Mouse (Mus musculus) MEL (cell line): ENCODE measurements around the gene Tnpo1.

ENCODE experiments used
- CTCF ChIP-seq, 3 experiments: IDR thresholded peaks in 2 of 3; conservative IDR thresholded peaks in 1 of 3; 2 replicates each; pipeline ENCODE4 v1.5.1; 2011 to 2012; ENCODE audit warnings: low read length in 3 of 3, low read depth in 2 of 3, mild to moderate bottlenecking in 2 of 3, improper control_type of control experiment in 1 of 3, inconsistent platforms in 1 of 3, mixed read lengths in 1 of 3, moderate library complexity in 1 of 3; ENCODE audit not compliant: control insufficient read depth in 1 of 3, insufficient read depth in 1 of 3, poor library complexity in 1 of 3, severe bottlenecking in 1 of 3
- E2F4 ChIP-seq: IDR thresholded peaks from 2 replicates; pipeline ENCODE4 v1.6.1; 2011; ENCODE audit warnings: low read depth, low read length, improper control_type of control experiment, borderline replicate concordance
- GABPA ChIP-seq: IDR thresholded peaks from 2 replicates; pipeline ENCODE4 v1.6.1; 2012; ENCODE audit warnings: low read depth, mild to moderate bottlenecking, inconsistent platforms, low read length, improper control_type of control experiment, moderate library complexity
- POLR2A ChIP-seq, 2 experiments: IDR thresholded peaks; 2 replicates each; pipeline ENCODE4 v1.6.1; 2011 to 2012; ENCODE audit warnings: low read length in 2 of 2, mild to moderate bottlenecking in 2 of 2, control low read depth in 1 of 2, improper control_type of control experiment in 1 of 2, low read depth in 1 of 2, moderate library complexity in 1 of 2; ENCODE audit not compliant: control insufficient read depth in 1 of 2, insufficient read depth in 1 of 2, poor library complexity in 1 of 2
- SIN3A ChIP-seq: IDR thresholded peaks from 2 replicates; pipeline ENCODE4 v1.6.1; 2012; ENCODE audit warnings: low read length, improper control_type of control experiment, inconsistent platforms
- TAL1 ChIP-seq: IDR thresholded peaks from 2 replicates; pipeline ENCODE4 v1.6.1; 2012; ENCODE audit warnings: mild to moderate bottlenecking, inconsistent platforms, low read length, moderate library complexity, mixed read lengths
- USF1 ChIP-seq: IDR thresholded peaks from 2 replicates; pipeline ENCODE4 v1.6.1; 2014; ENCODE audit warnings: low read depth, mild to moderate bottlenecking, inconsistent platforms, low read length, improper control_type of control experiment, moderate library complexity

DNA sequence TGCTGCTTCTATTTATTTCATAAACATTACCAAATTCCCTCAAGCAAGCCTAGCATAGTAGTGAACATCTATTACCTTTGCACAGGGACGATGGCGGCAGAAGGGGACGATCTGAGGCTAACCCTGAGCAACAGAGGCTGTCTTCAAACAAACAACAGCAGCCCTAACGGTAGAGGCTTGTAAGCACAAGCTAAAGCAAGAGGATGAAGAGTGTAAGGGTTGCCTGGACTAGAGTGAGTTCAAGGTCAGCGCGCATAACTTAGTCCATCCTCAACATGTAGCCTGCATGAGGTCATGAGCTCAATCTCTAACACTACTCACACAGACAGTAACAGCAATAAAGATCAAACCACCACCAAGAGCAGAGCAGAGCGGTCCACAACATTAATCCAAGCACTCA lies 4.9 kb downstream of the Tnpo1 start:
- TF ChIP-seq POLR2A (IDR thresholded peaks at IDR 0.05; ENCODE audit: control insufficient read depth in 1 of 2, insufficient read depth in 1 of 2, low read depth in 1 of 2, low read length in 2 of 2, poor library complexity in 1 of 2) (no peak), E2F4 (no peak), CTCF (IDR thresholded peaks at IDR 0.05 in 2 of 3, conservative IDR thresholded peaks at IDR 0.05 in 1 of 3; ENCODE audit: control insufficient read depth in 1 of 3, insufficient read depth in 1 of 3, low read depth in 2 of 3, low read length in 3 of 3, poor library complexity in 1 of 3, severe bottlenecking in 1 of 3) (no peak), GABPA (no peak), USF1 (no peak), TAL1 (no peak), SIN3A (no peak)
